Mouse (Mus musculus) CD4-positive, CD25-positive, alpha-beta regulatory T cell, adult 4 months (primary cell): ENCODE data around the gene Gm8127. TPM values are rescaled to one million over a fixed set of nuclear protein-coding genes. Genes with fewer than 3 reads are reported as not detected.
"Not testable (repeated sequence)": the region's sequence is repeated elsewhere in the genome, so short reads cannot be mapped to it uniquely, and the experiment has no call there.

ENCODE experiments used
- ATAC-seq: one replicate; pipeline ENCODE4 v1.8.0; 2017
- polyA plus RNA-seq, 2 experiments: library from polyadenylated mRNA; unstranded; fragments of 100-300 nt; shearing (Covaris generic); gene quantifications; one replicate each; pipeline ENCODE4 v1.2.1; 2017

The Gm8127 gene
- polyA plus RNA-seq: not detected

GRCm38 (mm10) chr14:43293503-43293902 lies at the start of gene Gm8127:
TSS of gene Gm8127 (minus strand) at chr14:43293832.
- ATAC-seq: not testable (repeated sequence)

GRCm38 (mm10) chr14:43337646-43338045 lies 44.0 kb upstream of the Gm8127 start:
- ATAC-seq: not testable (repeated sequence)

DNA sequence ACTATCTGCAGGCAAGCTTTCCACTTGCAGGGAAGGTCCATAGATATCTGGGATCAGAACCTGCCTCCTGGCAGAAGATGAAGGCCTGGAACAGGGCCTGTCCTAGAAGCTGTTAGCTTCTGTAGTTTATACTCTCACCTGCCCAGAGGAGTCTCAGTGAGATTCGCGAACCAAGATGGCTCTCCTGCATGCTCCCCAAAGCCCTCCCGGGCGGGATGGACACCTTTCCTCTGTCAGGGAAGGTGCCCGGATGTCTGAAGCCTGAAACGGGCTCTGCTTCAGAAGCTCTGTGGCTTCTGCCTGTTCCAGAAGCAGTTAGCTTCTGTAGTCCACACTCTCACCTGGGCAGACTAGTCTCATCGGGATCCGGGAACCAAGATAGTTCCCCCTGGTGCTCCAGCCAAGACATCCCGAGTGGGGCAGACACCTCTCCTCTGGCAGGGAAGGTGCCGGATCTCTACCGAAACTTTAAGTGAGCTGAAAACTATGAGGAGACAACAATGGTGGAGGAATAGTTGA lies 37.8 kb upstream of the Gm8127 start:
- not testable (repeated sequence) for ATAC-seq

GRCm38 (mm10) chr14:43328603-43329002 lies 35.0 kb upstream of the Gm8127 start:
- not testable (repeated sequence) for ATAC-seq

DNA sequence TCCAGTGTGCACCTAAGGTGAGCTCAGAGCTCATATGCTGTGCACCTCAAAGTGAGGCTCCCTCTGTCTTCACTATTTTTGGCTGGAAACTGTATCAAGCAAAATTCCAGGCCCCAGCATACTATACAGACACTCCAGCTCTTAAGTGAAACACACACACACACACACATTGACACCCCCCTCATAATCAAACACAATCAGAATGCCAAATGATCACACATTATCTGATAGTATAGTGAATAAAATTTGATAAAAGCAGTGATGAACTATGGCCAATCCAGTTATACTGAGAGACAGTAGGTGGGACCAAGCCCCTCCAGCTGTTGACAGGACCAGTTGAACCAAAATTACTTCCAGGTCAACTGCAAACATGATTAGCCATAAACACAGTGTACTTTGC lies 25.9 kb upstream of the Gm8127 start:
- ATAC-seq: not testable (repeated sequence)

GRCm38 (mm10) chr14:43278681-43279080 lies 15.0 kb downstream of the Gm8127 start:
- not testable (repeated sequence) for ATAC-seq

- ATAC-seq: not testable (repeated sequence)
These were observed 15.5 kb downstream of the Gm8127 start for GRCm38 (mm10) chr14:43278146-43278545.

- not testable (repeated sequence) for ATAC-seq
These were observed 16.2 kb downstream of the Gm8127 start for GRCm38 (mm10) chr14:43277468-43277867.

GRCm38 (mm10) chr14:43275752-43276151 lies 17.9 kb downstream of the Gm8127 start:
- ATAC-seq: not testable (repeated sequence)

- not testable (repeated sequence) for ATAC-seq
These were observed 18.6 kb downstream of the Gm8127 start, which contains the start of gene Gm9732 for GRCm38 (mm10) chr14:43274986-43275511. TSS of gene Gm9732 (plus strand) at chr14:43275036.

- ATAC-seq: not testable (repeated sequence)
These were observed 20.5 kb downstream of the Gm8127 start for GRCm38 (mm10) chr14:43273161-43273560.

- ATAC-seq: not testable (repeated sequence)
These were observed 24.4 kb downstream of the Gm8127 start for GRCm38 (mm10) chr14:43269211-43269610.

GRCm38 (mm10) chr14:43268521-43269084 lies 25.0 kb downstream of the Gm8127 start:
- not testable (repeated sequence) for ATAC-seq

GRCm38 (mm10) chr14:43263421-43263820 lies 30.2 kb downstream of the Gm8127 start:
- ATAC-seq: not testable (repeated sequence)

DNA sequence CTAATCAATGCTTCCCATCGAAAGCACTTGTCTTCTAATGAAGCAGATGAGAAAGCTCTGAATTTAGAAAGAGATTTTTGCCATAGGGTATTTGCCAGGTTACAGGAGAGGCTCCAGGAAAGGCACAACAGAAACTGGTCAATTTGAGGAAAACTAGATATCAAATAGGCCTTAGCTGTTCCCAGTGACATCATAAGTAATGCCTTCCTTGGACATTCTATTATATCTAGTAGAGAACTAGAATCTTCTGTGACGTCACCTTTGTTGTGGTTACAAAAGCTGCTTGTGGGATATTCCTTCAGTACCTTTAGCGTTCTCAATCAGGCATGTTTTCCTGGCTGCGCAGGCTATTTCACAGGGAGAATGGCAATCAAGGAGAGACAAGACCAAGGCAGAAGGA lies 35.3 kb downstream of the Gm8127 start, which contains the start of gene Gm8126:
Gm8126 (plus strand) TSS at position 301 of the 400 bp plus-strand sequence.
- not testable (repeated sequence) for ATAC-seq

DNA sequence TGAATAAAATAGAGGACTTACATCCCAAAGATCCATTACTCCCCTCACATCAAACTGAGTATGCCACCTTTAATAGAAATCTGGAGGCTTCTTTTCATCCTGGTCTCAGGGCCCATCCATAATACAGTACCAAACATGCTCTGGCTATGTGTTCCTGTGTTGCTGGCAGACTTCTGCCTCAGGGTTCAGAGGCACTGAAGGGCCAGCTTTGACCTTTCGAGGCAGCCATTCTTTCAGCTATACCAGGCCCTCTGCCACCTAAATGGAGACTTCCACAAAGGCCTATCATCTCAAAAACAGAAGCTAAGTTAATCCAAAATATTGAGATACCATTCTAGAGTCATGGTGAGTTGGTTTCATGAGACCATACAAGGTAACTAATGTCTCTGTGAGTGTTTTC lies 37.1 kb downstream of the Gm8127 start:
- not testable (repeated sequence) for ATAC-seq

- not testable (repeated sequence) for ATAC-seq
These were observed 42.9 kb downstream of the Gm8127 start for GRCm38 (mm10) chr14:43250549-43251253.

DNA sequence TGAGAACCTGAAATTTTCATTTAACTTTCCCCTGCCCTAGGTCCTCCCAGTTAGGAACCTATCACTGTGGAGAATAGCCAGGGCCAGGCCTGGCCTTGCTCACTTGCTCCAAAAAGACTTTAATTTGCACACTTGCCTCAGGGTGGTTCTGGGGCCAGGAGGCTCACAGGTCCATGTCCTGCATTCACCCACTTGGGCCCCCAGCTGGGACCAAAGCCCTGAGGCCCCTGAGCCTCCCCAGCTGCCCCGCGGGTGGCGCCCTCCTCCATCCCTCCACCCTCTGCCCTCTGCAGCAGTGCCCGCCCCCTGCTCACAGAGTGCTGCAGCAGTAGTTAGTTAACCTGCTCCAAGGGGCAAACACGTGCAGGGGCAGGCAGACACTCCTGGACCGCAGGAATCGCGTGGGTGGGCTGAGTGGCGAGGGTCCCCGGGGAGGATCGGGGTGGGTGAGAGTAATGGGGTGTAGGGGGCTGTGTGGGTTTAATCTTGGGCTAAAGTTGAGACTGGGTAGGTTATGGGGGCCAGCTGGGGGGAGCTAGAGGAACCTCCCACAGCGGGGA lies 43.9 kb downstream of the Gm8127 start:
- not testable (repeated sequence) for ATAC-seq

Other genes with a start within 250 kb of the Gm8127 start
- gene Gm8094, start 217.2 kb downstream of the Gm8127 start, polyA plus RNA-seq: under 1 TPM in 1 of 2 experiments, not detected in 1; 0.24 TPM
- not detected for gene Gm8104, start 193.2 kb downstream of the Gm8127 start, polyA plus RNA-seq
- gene Gm7233, start 114.0 kb downstream of the Gm8127 start, polyA plus RNA-seq: not detected
- gene Gm8122, start 58.5 kb downstream of the Gm8127 start, polyA plus RNA-seq: not detected
- gene Gm8126, start 35.2 kb downstream of the Gm8127 start, polyA plus RNA-seq: not detected
- under 1 TPM in 1 of 2 experiments, not detected in 1; 0.50 TPM for gene Gm9732, start 18.8 kb downstream of the Gm8127 start, polyA plus RNA-seq
- not detected for gene 1700001F09Rik, start 54.0 kb upstream of the Gm8127 start, polyA plus RNA-seq
- not detected for gene Gm8138, start 122.5 kb upstream of the Gm8127 start, polyA plus RNA-seq
- not detected for gene Gm5799, start 249.7 kb upstream of the Gm8127 start, polyA plus RNA-seq